Mouse (Mus musculus) erythroblast, embryonic 14.5 days (primary cell): ENCODE results near the gene 2210011C24Rik.

Source experiments
- GATA1 ChIP-seq: IDR thresholded peaks from 2 replicates; pipeline ENCODE4 v1.6.1; 2012; ENCODE audit warnings: low read length, inconsistent platforms, mixed read lengths
- TAL1 ChIP-seq: IDR thresholded peaks from 3 replicates; pipeline ENCODE4 v1.6.1; 2012; ENCODE audit warnings: low read length, inconsistent platforms, mixed read lengths

DNA sequence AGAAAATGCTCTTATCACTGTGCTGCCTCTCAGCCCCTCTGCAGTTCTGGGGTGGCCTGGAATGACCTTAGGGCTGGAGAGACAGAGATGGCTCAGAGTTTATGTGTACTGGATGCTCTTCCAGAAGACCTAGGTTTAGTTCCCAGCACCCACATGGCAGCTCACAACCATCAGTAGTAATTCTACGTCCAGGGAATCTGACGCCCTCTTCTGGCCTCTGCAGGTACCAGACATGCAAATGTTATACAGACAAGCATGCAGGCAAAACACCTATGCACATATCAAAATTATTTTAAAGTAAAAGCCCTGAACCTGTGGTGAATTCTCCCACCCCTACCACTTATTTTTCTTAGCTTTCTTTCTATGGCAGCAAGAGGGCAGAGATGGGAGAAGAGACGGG is 34.5 kb upstream of the 2210011C24Rik start:
- TF ChIP-seq TAL1 (no peak), GATA1 (no peak)
